Mouse (Mus musculus) cortical plate, adult 2 months (tissue): Measurements from ENCODE around the gene Prrg2.

ENCODE experiments used
- CTCF ChIP-seq: fragments of 200-500 bp; IDR thresholded peaks from 2 replicates; pipeline ENCODE4 v1.5.1; 2011; ENCODE audit warnings: mild to moderate bottlenecking, control low read depth, low read length; ENCODE audit not compliant: insufficient read depth; ENCODE audit errors: extremely low read depth
- POLR2A ChIP-seq: fragments of 200-500 bp; IDR thresholded peaks from 2 replicates; pipeline ENCODE4 v1.6.1; 2011; ENCODE audit warnings: mild to moderate bottlenecking, low read length, control low read depth; ENCODE audit not compliant: insufficient read depth; ENCODE audit errors: extremely low read depth

GRCm38 (mm10) chr7:45052862-45053116, 9.7 kb downstream of the Prrg2 start, which contains the start of gene Prr12:
- TF ChIP-seq CTCF (no peak), POLR2A (no peak)
